Mouse (Mus musculus): ENCODE measurements around the gene Gm4952.
A peak's percentile ranks its signal among the peaks of the same experiment; 100 is the strongest.

Gm4952 gene

GRCm38 (mm10) chr19:12599674-12600073 is at the start of gene Gm4952:
TSS of gene Gm4952 (plus strand) at chr19:12599974.
- DNase-seq (ENCODE audit: low read depth, low spot score): no peak

- no peak for DNase-seq (ENCODE audit: low read depth, low spot score)
Observed at GRCm38 (mm10) chr19:12550005-12550942, 49.5 kb upstream of the Gm4952 start.

DNA sequence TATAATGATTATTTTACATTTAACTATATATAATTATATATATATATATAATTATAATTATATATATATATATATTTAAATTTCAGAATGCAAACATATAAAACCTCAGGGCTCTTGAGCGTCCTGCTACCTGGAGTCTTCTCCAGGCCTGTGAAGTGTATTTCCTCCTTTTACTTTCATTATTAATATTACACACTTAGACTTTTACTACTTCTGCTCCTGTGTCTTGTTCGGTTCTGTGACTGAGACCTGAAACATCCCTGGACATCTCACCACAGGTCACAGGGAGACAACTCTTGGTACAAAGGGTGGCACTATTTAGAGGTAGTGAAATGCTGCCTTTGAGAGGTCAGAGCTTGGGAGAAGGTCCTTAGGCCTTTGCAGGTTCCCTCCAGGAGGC is 43.5 kb upstream of the Gm4952 start:
- DNase-seq (ENCODE audit: low read depth, low spot score): no peak

DNA sequence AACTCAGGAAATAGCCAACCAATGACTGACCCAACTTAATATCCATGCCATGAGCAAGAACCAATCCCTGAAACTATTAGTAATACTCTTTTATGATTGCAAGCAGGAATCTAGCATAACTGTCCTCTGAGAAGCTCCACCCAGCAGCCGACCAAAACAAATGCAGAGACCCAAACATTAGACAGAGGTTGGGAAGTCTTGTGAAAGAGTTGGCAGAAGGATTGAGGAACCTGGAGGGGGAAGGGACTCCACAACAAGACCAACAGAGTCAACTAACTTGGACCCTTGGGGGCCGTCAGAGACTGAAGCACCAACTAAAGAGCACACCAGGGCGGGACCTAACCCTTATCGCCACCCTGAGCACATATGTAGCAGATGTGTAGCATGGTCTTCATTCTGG is 41.6 kb upstream of the Gm4952 start:
- DNase-seq (ENCODE audit: low read depth, low spot score): no peak

GRCm38 (mm10) chr19:12564197-12564596 is 35.6 kb upstream of the Gm4952 start:
- no peak for DNase-seq (ENCODE audit: low read depth, low spot score)

GRCm38 (mm10) chr19:12567011-12567410 is 32.8 kb upstream of the Gm4952 start:
- no peak for DNase-seq (ENCODE audit: low read depth, low spot score)

GRCm38 (mm10) chr19:12570866-12571265 is 28.9 kb upstream of the Gm4952 start:
- peak; percentile 56 for DNase-seq (ENCODE audit: low read depth, low spot score)

- DNase-seq (ENCODE audit: low read depth, low spot score): peak; percentile 26
Observed at GRCm38 (mm10) chr19:12571687-12572086, 28.1 kb upstream of the Gm4952 start.

DNA sequence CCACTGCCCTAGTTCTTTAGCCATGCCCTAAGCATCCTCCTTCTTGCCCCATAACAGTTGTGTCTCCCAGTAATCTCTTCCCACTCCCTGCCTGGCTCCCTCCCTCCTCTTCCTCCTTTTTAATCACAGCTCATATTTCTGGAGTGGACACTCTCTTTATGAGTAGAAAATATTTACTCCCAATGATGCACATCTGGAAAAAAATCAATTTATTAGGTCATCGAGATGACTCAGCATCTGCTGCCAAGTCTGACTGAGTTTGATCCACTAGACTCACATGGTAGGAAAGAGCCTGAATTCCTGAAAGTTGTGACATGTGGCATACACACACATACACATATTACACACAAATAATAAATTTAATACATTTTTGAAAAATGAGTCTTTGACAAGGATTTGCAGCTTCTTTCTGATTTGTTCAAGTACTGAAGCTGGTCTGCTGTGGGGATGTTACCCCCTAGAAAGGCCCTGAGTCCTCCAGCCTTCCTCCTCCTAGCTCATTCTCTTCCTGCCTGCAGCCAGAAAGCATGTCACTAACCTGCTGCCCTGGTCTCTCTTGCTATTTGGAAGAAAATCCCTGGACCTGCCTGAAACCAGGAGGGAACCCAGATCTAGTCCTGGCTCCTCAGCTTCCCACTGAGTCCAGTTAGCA is 27.0 kb upstream of the Gm4952 start:
- DNase-seq (ENCODE audit: low read depth, low spot score): no peak

DNA sequence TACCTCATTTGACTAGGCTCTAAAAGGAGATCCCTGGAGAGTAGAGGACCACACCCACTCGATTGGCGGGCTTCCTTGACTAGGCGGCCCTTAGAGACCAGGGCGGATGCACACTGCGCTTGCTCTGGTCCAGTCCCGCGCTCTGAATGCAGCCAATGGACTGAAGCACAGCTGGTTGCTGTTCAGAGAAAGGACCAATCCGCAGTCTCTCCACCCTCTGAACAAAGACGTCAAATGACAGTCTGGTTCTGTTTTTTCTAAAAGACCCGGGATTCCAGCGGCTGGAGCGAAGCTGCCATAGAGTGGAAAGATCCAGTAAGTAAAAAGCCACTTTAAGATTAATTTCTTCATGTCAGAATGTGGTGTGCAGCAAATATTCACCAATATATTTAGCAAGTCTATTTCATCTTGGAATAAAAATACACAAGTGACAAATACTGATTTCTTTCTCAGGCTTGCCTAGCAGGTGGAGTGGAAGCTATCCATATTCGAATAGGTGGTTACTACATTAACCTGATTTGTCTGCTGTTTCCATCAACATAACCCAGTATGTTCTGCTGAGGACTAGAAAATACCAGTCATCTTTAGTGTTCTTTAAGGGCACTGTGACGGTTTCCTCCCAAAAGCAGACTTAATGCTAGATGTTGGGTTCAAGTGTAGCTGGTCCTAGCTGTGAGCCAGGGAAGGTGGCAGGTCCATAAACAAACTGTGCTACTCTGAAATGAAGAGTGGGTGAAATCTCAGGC is 26.3 kb upstream of the Gm4952 start:
- peak; percentile 92 for DNase-seq (ENCODE audit: low read depth, low spot score)

GRCm38 (mm10) chr19:12574012-12574407 is 25.8 kb upstream of the Gm4952 start:
- DNase-seq (ENCODE audit: low read depth, low spot score): peak; percentile 60

DNA sequence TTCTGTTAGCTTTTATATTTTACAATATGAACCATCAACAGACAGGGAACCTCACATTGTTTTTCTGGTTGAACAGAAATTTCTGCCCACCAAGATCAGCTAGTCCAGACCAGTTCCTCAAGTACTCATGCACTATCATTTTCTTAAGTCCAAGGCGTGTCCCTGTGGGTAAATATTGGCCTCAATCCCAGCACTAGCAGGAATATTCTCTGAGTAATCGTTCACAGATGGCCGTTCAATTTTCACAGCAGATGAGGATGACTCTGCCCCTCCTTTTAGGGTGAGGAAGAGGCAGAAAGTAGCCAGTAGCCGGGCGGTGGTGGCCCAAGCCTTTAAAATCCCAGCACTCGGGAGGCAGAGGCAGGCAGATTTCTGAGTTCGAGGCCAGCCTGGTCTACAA is 24.7 kb upstream of the Gm4952 start:
- no peak for DNase-seq (ENCODE audit: low read depth, low spot score)

DNA sequence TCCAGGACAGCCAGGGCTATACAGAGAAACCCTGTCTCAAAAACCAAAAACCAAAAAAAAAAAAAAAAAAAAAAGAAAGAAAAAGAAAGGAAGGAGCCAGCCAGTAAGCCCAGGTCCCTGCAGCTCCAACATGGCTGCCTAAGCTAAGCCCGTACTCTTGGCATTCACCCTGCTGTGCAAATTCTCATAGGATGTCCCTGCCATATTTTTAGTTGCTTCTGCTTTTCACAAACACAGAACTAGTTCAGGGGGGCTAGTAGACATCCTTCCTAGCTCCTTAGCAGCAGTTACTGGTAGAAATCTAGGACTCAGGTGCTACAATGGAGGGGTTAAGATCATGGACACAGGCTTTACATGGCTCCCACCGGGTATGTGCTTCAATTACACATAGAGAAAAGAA is 24.3 kb upstream of the Gm4952 start:
- DNase-seq (ENCODE audit: low read depth, low spot score): peak; percentile 25

GRCm38 (mm10) chr19:12576639-12577038 is 23.1 kb upstream of the Gm4952 start:
- peak; percentile 27 for DNase-seq (ENCODE audit: low read depth, low spot score)

GRCm38 (mm10) chr19:12585310-12585709 is 14.5 kb upstream of the Gm4952 start:
- no peak for DNase-seq (ENCODE audit: low read depth, low spot score)

DNA sequence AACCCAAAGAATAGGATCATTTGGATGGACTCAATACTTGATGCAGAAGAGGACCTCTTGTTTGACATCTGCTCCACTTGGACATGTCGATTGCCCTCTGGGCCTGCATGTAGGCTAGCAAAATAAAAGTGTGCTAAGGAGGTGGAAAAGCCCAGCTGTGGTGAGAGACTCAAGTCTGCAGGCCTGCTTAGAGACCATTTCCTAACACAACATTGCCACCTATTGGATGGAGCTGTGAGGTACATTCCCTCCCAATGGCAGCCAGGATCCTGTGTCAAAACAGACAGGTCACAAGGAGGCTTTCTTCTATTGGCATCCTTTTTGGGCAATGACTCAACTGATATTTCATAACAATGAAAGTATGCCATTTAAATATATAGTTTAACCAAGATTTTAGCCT is 7.9 kb upstream of the Gm4952 start:
- peak; percentile 88 for DNase-seq (ENCODE audit: low read depth, low spot score)

DNA sequence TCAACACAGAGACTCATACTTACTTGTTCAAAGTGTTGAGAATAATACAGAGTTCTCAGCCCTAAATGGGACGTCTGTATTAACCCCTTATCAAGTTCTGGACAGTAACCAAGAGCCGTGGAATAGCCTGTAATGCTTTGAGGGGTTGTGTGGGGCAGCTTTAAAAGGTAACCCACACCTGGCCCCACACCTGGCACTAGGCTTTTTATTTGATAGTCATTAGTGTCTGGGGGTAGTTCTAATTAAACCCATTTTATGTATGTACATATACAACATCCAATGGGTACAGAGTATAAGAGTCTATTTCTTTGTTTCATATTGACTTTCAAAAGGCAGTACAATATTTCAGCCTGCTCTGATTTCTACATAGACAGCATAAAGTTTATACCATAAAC is 4.6 kb upstream of the Gm4952 start:
- no peak for DNase-seq (ENCODE audit: low read depth, low spot score)

GRCm38 (mm10) chr19:12595530-12596289 is 4.1 kb upstream of the Gm4952 start:
- peak; percentile 73 for DNase-seq (ENCODE audit: low read depth, low spot score)

GRCm38 (mm10) chr19:12596290-12597072 is 3.3 kb upstream of the Gm4952 start:
- DNase-seq (ENCODE audit: low read depth, low spot score): no peak

DNA sequence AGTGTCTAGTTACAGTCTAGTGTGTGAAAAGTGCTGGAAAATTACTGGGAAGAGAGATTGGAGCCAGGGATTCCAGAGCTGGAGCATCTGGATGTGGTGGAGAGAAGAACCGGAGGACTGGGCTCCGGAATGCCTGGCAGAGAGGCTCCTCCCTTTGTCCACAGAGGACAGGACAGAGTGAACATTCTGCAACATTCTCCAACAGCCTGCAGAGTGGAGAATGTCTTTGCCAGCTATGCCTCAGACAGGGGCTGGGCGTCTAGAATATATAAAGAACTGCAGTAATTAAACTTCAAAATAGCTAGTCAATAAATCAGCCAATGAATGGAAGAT is 2.7 kb upstream of the Gm4952 start:
- DNase-seq (ENCODE audit: low read depth, low spot score): no peak

GRCm38 (mm10) chr19:12598674-12599073 is 1.1 kb upstream of the Gm4952 start:
- DNase-seq (ENCODE audit: low read depth, low spot score): no peak
